ENCODE assay signal across 8 mouse cellular contexts in genomic region chr16:14162988-14163416, GRCm38 (mm10). TPM values are rescaled to one million over a fixed set of nuclear protein-coding genes. Genes with fewer than 3 reads are reported as not detected.
DNase-seq lines count a peak whose midpoint lies in the region; ATAC-seq lines count a peak whose summit lies in the region.

Nde1 (plus strand) TSS chr16:14163275.
Marf1 (minus strand) TSS chr16:14163351.

- peaks cover 74% of the 10 kb centered on the region for H3K4me1 ChIP-seq in erythroblast, embryonic 14.5 days (ENCODE audit: control insufficient read depth)
- peaks cover 16% of the 10 kb centered on the region for H3K4me1 ChIP-seq in heart, embryonic 11.5 days (ENCODE audit: control insufficient read depth, insufficient read depth, low read length)
- H3K4me1 ChIP-seq in kidney, embryonic 15.5 days: peaks cover 35% of the 10 kb centered on the region

- ATAC-seq in heart, embryonic 11.5 days (replicated peaks; ENCODE audit: insufficient number of reproducible peaks, low FRiP score, low TSS enrichment): peak; percentile 92
- ATAC-seq in kidney, embryonic 15.5 days (replicated peaks; ENCODE audit: low FRiP score): peak; percentile 92

- H3K4me2 ChIP-seq in heart, embryonic 11.5 days: peak within 1 kb of the TSS; percentile 74
- H3K4me2 ChIP-seq in kidney, embryonic 15.5 days: peak within 1 kb of the TSS; percentile 66

- WGBS in heart, embryonic 11.5 days (ENCODE audit: insufficient replicate concordance): under 1% methylated on average over 43 of the region's 43 CpGs
- WGBS in kidney, embryonic 15.5 days: under 1% methylated on average over 43 of the region's 43 CpGs

- peaks cover 5% of the 10 kb centered on the region for H3K9me3 ChIP-seq in erythroblast, embryonic 14.5 days (ENCODE audit: control insufficient read depth, low read length)
- no peaks in the 10 kb centered on the region for H3K9me3 ChIP-seq in heart, embryonic 11.5 days (replicated peaks; ENCODE audit: control insufficient read depth, low read length)
- no peaks in the 10 kb centered on the region for H3K9me3 ChIP-seq in kidney, embryonic 15.5 days (replicated peaks)

- peak within 1 kb of the TSS; percentile 84 for H3K9ac ChIP-seq in heart, embryonic 11.5 days (ENCODE audit: low read depth, low read length)
- H3K9ac ChIP-seq in kidney, embryonic 15.5 days: peak within 1 kb of the TSS; percentile 71

- peak within 1 kb of the TSS; percentile 70 for H3K4me3 ChIP-seq in erythroblast, embryonic 14.5 days (replicated peaks)
- peak within 1 kb of the TSS; percentile 69 for H3K4me3 ChIP-seq in heart, embryonic 11.5 days (ENCODE audit: low read depth, low read length)
- peak within 1 kb of the TSS; percentile 69 for H3K4me3 ChIP-seq in kidney, embryonic 15.5 days (replicated peaks)

- peaks cover 32% of the 10 kb centered on the region for H3K36me3 ChIP-seq in erythroblast, embryonic 14.5 days (ENCODE audit: control insufficient read depth)
- no peaks in the 10 kb centered on the region for H3K36me3 ChIP-seq in heart, embryonic 11.5 days (ENCODE audit: control insufficient read depth, insufficient read depth, low read length)
- H3K36me3 ChIP-seq in kidney, embryonic 15.5 days: peaks cover 11% of the 10 kb centered on the region; the same call in 1 of the 2 replicates

- H3K27ac ChIP-seq in heart, embryonic 11.5 days (ENCODE audit: low read depth, low read length): peak within 1 kb of the TSS; percentile 83
- H3K27ac ChIP-seq in kidney, embryonic 15.5 days: peak within 1 kb of the TSS; percentile 95

- peak; percentile 91 for DNase-seq in CD4-positive, CD25-positive, alpha-beta regulatory T cell, adult 2 months (ENCODE audit: low read depth, low spot score)
- DNase-seq in brain, embryonic 18.5 days (ENCODE audit: low read depth, low spot score): peak; percentile 46
- DNase-seq in liver: peak; percentile 97
- DNase-seq in monocyte, adult 2 months (ENCODE audit: low read depth in 1 of 2, low spot score in 2 of 2): peak; percentile 56 to 75
- peak; percentile 94 for DNase-seq in spleen, postnatal 36 days (ENCODE audit: low spot score in 2 of 2)

- no peaks in the 10 kb centered on the region for H3K27me3 ChIP-seq in erythroblast, embryonic 14.5 days (ENCODE audit: control insufficient read depth)
- H3K27me3 ChIP-seq in heart, embryonic 11.5 days (ENCODE audit: control insufficient read depth, insufficient read depth, low read length): no peaks in the 10 kb centered on the region
- H3K27me3 ChIP-seq in kidney, embryonic 15.5 days: no peaks in the 10 kb centered on the region

RNA-seq across cellular contexts. Expression of gene Nde1, which starts in this region (rescaled TPM):
- 7.2 and 8.9 TPM in 2 replicates for polyA plus RNA-seq in erythroblast, embryonic 14.5 days (2012)
- 85.9 and 87.2 TPM in 2 replicates for polyA plus RNA-seq in heart, embryonic 11.5 days (2014; fragmentation: Nextera tagmentation; extraction: Ambion mirVana)
- 123 and 126 TPM in 2 replicates for polyA plus RNA-seq in kidney, embryonic 15.5 days (2015; fragmentation: Nextera tagmentation; extraction: Ambion mirVana)

RNA-seq across cellular contexts. Expression of gene Marf1, which starts in this region (rescaled TPM):
- 0.17 TPM in 2 replicates for polyA plus RNA-seq in erythroblast, embryonic 14.5 days (2012)
- 10.7 and 15.0 TPM in 2 replicates for polyA plus RNA-seq in heart, embryonic 11.5 days (2014; fragmentation: Nextera tagmentation; extraction: Ambion mirVana)
- 16.8 and 18.7 TPM in 2 replicates for polyA plus RNA-seq in kidney, embryonic 15.5 days (2015; fragmentation: Nextera tagmentation; extraction: Ambion mirVana)

Comparison
In these comparisons a context has a peak if more than half of its experiments do, and no peak if none do; other contexts are left out.
1. Peak in every context shown above with its lines: DNase-seq, ATAC-seq, H3K4me3 ChIP-seq and H3K27ac ChIP-seq.
2. DNase-seq: peak in every context shown above with its lines; median percentile 97 in liver; 94 in spleen, postnatal 36 days; 91 in CD4-positive, CD25-positive, alpha-beta regulatory T cell, adult 2 months; 66 in monocyte, adult 2 months; 46 in brain, embryonic 18.5 days.